Mouse (Mus musculus): Measurements from ENCODE around the gene Clcn1. TPM values are rescaled to one million over a fixed set of nuclear protein-coding genes. Genes with fewer than 3 reads are reported as not detected.
A peak's percentile ranks its signal among the peaks of the same experiment; 100 is the strongest.

The Clcn1 gene
- total RNA-seq, 2 experiments from 2014 or later = 126 to 170 TPM

GRCm38 (mm10) chr6:42318293-42318692 lies 31.8 kb downstream of the Clcn1 start:
- no peak overlapping the region for H3K27ac ChIP-seq
- peak; percentile 36 for DNase-seq
- intact Hi-C loops (cut with DNase I) = no loop called here
- TF ChIP-seq CTCF (IDR thresholded peaks at IDR 0.05) = no peak
- no peak overlapping the region for H3K4me3 ChIP-seq

GRCm38 (mm10) chr6:42323371-42324066 lies 37.0 kb downstream of the Clcn1 start:
- DNase-seq = peak; percentile 12
- H3K27ac ChIP-seq = 0 out of 2 replicates have a peak overlapping the region, but pooled peaks have one; percentile 56
- intact Hi-C loops (cut with DNase I) = no loop called here
- no peak for TF ChIP-seq CTCF (IDR thresholded peaks at IDR 0.05)
- H3K4me3 ChIP-seq = peak overlapping the region; percentile 77

- no peak for TF ChIP-seq CTCF (IDR thresholded peaks at IDR 0.05)
- H3K27ac ChIP-seq = 0 out of 2 replicates have a peak overlapping the region, but pooled peaks have one; percentile 56
- peak overlapping the region; percentile 77 for H3K4me3 ChIP-seq
- intact Hi-C loops (cut with DNase I) = no loop called here
- DNase-seq = no peak
These were observed 37.6 kb downstream of the Clcn1 start for GRCm38 (mm10) chr6:42324067-42324481.

GRCm38 (mm10) chr6:42324482-42325267 lies 38.2 kb downstream of the Clcn1 start, which contains the start of gene Fam131b:
Gene Fam131b (minus strand): TSS chr6:42324643.
- H3K27ac ChIP-seq = peak within 1 kb of the TSS; percentile 56
- intact Hi-C loops (cut with DNase I) = no loop called here
- TF ChIP-seq CTCF (IDR thresholded peaks at IDR 0.05) = no peak
- peak; percentile 69 for DNase-seq
- peak within 1 kb of the TSS; percentile 77 for H3K4me3 ChIP-seq

- intact Hi-C loops (cut with DNase I) = no loop called here
These were observed 38.8 kb downstream of the Clcn1 start for GRCm38 (mm10) chr6:42325268-42325609.

GRCm38 (mm10) chr6:42326509-42326908 lies 40.0 kb downstream of the Clcn1 start:
- Histone ChIP-seq H3K27ac (no peak overlapping the region), H3K4me3 (no peak overlapping the region)
- no peak for DNase-seq
- TF ChIP-seq CTCF (IDR thresholded peaks at IDR 0.05) = no peak
- intact Hi-C loops (cut with DNase I) = no loop called here

More at GRCm38 (mm10) chr6:42325268-42325609, 38.8 kb downstream of the Clcn1 start:
- peak; percentile 83 for DNase-seq
- peak overlapping the region; percentile 77 for H3K4me3 ChIP-seq
- H3K27ac ChIP-seq = peak overlapping the region; percentile 56
- peak; percentile 95 for TF ChIP-seq CTCF (IDR thresholded peaks at IDR 0.05)

- Histone ChIP-seq H3K4me3 (no peak overlapping the region), H3K27ac (no peak overlapping the region)
- TF ChIP-seq CTCF (IDR thresholded peaks at IDR 0.05) = no peak
- intact Hi-C loops (cut with DNase I) = loop anchor here (2.0 kb wide), 1 partner anchor 102 kb away; no protein-coding TSS in a partner anchor
- DNase-seq = no peak
These were observed 42.3 kb downstream of the Clcn1 start for GRCm38 (mm10) chr6:42328757-42329156.

GRCm38 (mm10) chr6:42330216-42330615 lies 43.7 kb downstream of the Clcn1 start:
- no peak for TF ChIP-seq CTCF (IDR thresholded peaks at IDR 0.05)
- no peak overlapping the region for H3K27ac ChIP-seq
- no peak overlapping the region for H3K4me3 ChIP-seq
- DNase-seq = no peak
- intact Hi-C loops (cut with DNase I) = no loop called here

GRCm38 (mm10) chr6:42330946-42331345 lies 44.5 kb downstream of the Clcn1 start:
- intact Hi-C loops (cut with DNase I) = no loop called here
- no peak overlapping the region for H3K27ac ChIP-seq
- TF ChIP-seq CTCF (IDR thresholded peaks at IDR 0.05) = no peak
- no peak overlapping the region for H3K4me3 ChIP-seq
- no peak for DNase-seq

GRCm38 (mm10) chr6:42339189-42339588 lies 52.7 kb downstream of the Clcn1 start:
- H3K4me3 ChIP-seq = no peak overlapping the region
- H3K27ac ChIP-seq = no peak overlapping the region
- TF ChIP-seq CTCF (IDR thresholded peaks at IDR 0.05) = no peak
- intact Hi-C loops (cut with DNase I) = no loop called here
- DNase-seq = no peak

GRCm38 (mm10) chr6:42339981-42340380 lies 53.5 kb downstream of the Clcn1 start:
- Histone ChIP-seq H3K4me3 (no peak overlapping the region), H3K27ac (no peak overlapping the region)
- intact Hi-C loops (cut with DNase I) = no loop called here
- no peak for DNase-seq
- TF ChIP-seq CTCF (IDR thresholded peaks at IDR 0.05) = no peak

GRCm38 (mm10) chr6:42342171-42342570 lies 55.7 kb downstream of the Clcn1 start:
- no peak for DNase-seq
- intact Hi-C loops (cut with DNase I) = no loop called here
- Histone ChIP-seq H3K4me3 (no peak overlapping the region), H3K27ac (no peak overlapping the region)
- no peak for TF ChIP-seq CTCF (IDR thresholded peaks at IDR 0.05)

Data from gastrocnemius, adult 2 months (tissue).